Mouse (Mus musculus) embryo, embryonic 9.5 days (tissue): ENCODE data around the gene Ttc30a2.
A peak's percentile ranks its signal among the peaks of the same experiment; 100 is the strongest.

Experiments
- DNase-seq: peaks from one replicate; pipeline ENCODE4 v3.0.0-alpha.2; 2017; ENCODE audit errors: extremely low spot score

Ttc30a2 gene

GRCm38 (mm10) chr2:75977752-75978368 lies at the start of gene Ttc30a2:
Ttc30a2 (minus strand) TSS chr2:75978170.
- DNase-seq: peak; percentile 42

DNA sequence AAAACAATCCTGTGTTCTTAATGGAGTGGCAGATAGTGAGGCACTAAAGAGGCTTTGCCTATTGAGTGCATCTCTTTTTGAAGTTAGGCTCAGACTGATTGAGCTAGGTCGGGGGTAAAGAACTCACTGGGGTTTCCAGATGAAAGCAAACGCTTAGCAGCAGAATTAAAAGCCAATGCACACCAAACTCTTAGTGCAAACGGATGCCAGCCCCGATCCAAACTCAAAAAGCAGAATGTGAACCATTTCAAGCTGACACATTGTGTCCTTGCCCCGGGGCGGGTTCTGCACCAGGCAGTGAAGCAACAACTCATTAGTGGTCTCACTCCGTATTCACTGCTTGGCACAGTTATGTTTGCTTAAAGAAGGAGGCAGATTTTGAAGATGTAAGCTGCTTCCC lies 38.9 kb upstream of the Ttc30a2 start:
- peak; percentile 51 for DNase-seq

- no peak for DNase-seq
Measured at GRCm38 (mm10) chr2:76016136-76016535, 38.2 kb upstream of the Ttc30a2 start.

DNA sequence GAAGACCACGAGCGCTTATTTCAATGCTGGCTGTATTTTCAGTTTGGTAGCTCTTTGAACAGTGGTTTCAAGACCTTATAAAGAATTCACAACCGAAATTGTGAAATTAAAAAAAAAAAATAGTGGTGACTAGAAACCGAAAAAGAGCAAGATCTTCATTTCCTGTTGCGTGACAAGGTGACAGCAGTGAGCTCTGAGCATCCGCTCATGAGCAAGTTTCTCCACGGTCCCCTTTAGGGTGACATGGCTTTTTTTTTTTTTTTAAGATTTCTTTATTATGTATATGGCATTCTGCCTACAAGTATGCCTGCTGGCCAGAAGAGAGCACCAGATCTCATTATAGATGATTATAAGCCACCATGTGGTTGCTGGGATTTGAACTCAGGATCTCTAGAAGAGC lies 37.5 kb upstream of the Ttc30a2 start:
- DNase-seq: no peak

DNA sequence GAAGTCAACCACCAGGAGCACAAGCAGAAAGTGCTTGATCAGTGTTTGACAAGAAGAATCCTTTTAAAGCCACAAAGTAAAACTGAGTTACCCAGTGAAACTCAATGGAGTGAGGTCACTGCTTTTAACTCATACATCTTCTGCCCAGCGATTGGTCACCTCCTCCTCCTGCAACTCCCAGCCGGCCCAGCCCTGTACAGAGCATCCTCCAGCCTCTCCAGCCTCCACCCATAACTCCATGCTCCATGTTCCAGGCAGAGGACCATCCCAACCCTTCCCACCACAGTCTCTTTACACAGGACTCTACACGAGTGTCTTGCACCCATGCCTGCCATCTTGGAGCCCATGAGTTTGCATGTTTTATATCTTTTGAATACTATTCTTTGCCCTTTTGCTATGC lies 36.7 kb upstream of the Ttc30a2 start:
- DNase-seq: no peak

DNA sequence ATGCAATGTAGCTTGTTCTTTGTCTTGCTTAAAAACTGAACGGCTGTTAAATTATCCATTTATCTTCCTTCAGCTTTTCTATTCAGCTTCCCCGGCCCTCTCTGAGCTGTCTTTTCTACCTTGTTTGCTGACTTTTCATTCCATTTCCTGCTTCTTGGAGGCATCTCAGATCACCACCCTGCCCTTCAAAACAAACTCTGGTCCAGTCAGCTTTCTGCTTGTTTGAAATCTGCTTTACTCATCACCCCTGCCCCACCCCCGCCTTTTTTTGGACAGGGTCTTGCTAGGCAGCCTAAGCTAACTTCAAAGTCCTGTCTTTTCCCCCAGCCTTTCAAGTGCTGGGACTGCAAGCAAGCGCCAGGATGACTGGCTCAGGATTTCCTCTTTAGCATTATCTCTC lies 28.2 kb upstream of the Ttc30a2 start:
- peak; percentile 61 for DNase-seq

- peak; percentile 42 for DNase-seq
Measured at GRCm38 (mm10) chr2:76002899-76003298, 24.9 kb upstream of the Ttc30a2 start.

- DNase-seq: peak; percentile 67
Measured at GRCm38 (mm10) chr2:76001392-76001791, 23.4 kb upstream of the Ttc30a2 start.

DNA sequence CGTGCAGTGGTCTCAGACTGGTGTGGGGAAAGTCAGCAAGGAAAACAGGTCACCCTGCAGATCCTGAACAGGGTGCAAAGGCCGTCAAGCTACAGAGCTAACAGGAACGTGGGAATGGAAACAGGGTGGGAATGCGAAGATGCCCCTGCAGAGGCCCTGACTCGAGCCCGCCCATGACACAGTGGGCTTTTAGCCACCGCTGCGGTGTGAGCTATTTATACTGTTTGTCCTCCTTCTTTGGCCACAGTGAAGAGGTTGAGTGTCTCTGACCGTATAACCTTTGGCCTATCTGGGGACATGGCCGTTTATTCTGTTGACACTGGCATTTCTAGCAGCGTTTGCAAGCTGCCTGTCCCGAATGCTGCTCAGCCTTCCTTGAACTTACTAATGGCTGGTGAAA lies 21.7 kb upstream of the Ttc30a2 start:
- DNase-seq: peak; percentile 54

GRCm38 (mm10) chr2:75998692-75999091 lies 20.7 kb upstream of the Ttc30a2 start:
- DNase-seq: peak; percentile 33

DNA sequence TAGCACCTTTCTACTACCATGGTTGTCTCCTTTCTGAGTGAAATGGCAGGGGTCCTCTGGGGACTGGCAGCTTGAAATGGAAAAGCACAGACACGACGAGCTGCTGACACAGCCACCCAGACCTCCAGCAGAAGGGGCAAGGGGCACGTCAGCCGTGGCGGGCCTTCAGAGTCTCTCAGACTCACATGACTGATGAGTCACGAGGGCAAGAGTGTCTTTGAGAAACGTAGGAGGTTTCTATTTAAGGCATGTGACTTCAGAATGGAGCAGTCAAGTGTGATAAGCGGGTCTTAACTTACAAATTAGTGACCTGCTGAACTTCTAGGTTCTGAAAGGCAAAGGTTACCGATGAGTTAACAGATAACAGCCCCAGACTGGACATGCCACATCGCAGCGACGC lies 19.8 kb upstream of the Ttc30a2 start:
- peak; percentile 31 for DNase-seq

GRCm38 (mm10) chr2:75994841-75995240 lies 16.9 kb upstream of the Ttc30a2 start:
- DNase-seq: no peak

DNA sequence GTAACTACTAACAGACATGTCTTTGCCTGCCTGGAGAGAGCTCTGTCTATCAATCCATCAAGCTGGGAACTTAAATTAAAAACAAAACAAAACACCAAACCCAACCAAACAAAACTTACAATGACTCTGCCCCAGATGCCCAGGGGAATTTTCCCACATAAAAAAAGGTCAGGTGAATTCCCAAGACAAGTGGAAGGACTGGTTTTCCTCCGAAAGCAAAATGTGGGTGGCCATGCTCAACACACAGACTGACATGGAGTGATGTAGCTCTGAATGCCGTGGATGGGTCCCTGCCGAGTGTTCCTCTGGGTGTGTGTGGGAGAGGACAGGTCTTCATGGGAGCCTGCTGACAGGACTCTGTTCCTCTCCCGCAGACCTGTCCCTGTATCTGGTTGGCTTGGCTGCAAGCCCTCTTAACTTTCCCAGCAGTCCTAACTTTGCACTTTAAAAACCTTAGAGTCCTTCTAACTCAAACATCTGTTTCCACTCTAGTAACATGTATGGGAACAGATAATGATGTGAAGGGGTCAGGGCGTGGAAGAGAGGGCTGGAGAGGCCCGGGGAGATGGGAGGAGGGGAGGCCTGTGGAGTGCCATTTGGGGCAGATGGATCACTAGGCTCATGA lies 13.7 kb upstream of the Ttc30a2 start:
- DNase-seq: peak; percentile 61

- peak; percentile 82 for DNase-seq
Measured at GRCm38 (mm10) chr2:75990885-75991539, 13.0 kb upstream of the Ttc30a2 start.

GRCm38 (mm10) chr2:75989694-75990093 lies 11.7 kb upstream of the Ttc30a2 start:
- peak; percentile 37 for DNase-seq

DNA sequence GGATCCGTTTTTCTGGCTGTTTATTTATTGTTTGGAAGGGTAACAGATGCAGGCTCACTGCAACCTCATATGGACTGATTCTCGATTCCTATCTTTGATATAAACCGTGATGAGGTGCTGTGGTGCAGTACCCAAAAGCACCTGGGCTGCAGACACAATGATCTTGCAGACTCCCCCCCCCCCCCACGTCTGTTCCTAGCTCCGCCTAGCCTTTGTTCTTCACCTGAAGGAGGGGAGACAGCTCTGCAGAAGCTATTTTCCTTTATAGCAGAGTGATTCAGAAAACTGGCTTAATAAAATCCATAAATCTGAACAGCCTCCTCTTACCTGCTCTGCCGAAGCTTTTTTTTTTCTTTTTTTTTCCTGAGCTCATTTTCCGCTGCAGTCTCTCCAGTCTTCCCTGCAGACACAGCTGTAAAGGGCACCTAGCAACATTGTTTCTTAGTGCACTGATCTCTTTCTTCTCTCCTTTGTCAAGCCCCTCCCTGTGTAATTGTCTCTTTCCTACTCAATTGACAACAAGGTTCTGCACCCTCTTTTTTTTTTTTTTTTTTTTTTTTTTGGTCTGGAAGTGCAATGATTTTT lies 10.9 kb upstream of the Ttc30a2 start:
- DNase-seq: no peak

- DNase-seq: no peak
Measured at GRCm38 (mm10) chr2:75988378-75988777, 10.4 kb upstream of the Ttc30a2 start.

GRCm38 (mm10) chr2:75987739-75988138 lies 9.8 kb upstream of the Ttc30a2 start:
- DNase-seq: no peak

GRCm38 (mm10) chr2:75985124-75985523 lies 7.2 kb upstream of the Ttc30a2 start:
- peak; percentile 74 for DNase-seq

- no peak for DNase-seq
Measured at GRCm38 (mm10) chr2:75983847-75984246, 5.9 kb upstream of the Ttc30a2 start.

- DNase-seq: no peak
Measured at GRCm38 (mm10) chr2:75983091-75983490, 5.1 kb upstream of the Ttc30a2 start.

DNA sequence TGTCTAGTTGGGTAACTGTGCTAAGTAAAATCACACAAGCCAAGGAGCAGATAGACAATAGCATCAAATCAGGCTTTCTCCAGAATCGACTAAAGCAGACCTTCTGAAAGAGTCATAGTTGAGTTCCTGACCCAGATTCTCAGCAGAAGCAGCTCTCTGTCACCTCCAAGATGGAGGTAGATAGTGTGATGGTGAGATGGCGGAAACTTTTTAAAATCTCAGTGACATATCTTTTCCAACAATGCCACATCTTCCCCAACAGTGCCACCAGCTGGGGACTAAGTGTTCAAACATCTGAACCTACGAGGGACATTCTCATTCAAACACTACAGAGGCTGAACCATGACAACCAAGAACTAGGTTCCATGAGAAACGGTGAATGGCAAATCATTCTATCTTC lies 4.7 kb upstream of the Ttc30a2 start:
- DNase-seq: no peak
